Mouse (Mus musculus) embryonic facial prominence, embryonic 14.5 days (tissue): Measurements from ENCODE around the gene Phlda3. TPM values are rescaled to one million over a fixed set of nuclear protein-coding genes. Genes with fewer than 3 reads are reported as not detected.

Source experiments
- ATAC-seq: fragments of 200-750 bp; cut with Nextera tagmentation; 2 replicates; pipeline ENCODE4 v1.8.0; 2017; ENCODE audit warnings: low read depth, moderate number of reproducible peaks, moderate TSS enrichment
- DNase-seq: peaks from one replicate; pipeline ENCODE4 v3.0.0-alpha.2; 2015; ENCODE audit warnings: low spot score
- H3K27ac ChIP-seq: fragments of 300-500 bp; sonication (generic); replicated peaks from 2 replicates; pipeline ENCODE4 v1.5.1; 2014; ENCODE audit warnings: low read depth, mild to moderate bottlenecking, low read length, moderate library complexity
- H3K27me3 ChIP-seq: fragments of 300-500 bp; sonication (generic); replicated peaks from 2 replicates; pipeline ENCODE4 v1.6.1; 2014; ENCODE audit warnings: low read length; ENCODE audit not compliant: control insufficient read depth, insufficient read depth
- H3K36me3 ChIP-seq: fragments of 300-500 bp; sonication (generic); 2 replicates; pipeline ENCODE4 v1.6.1; 2014; ENCODE audit warnings: low read length, mixed read lengths; ENCODE audit not compliant: control insufficient read depth, insufficient read depth
- H3K4me1 ChIP-seq: fragments of 300-500 bp; sonication (generic); 2 replicates; pipeline ENCODE4 v1.6.1; 2014; ENCODE audit warnings: antibody characterized with exemption, low read length; ENCODE audit not compliant: control insufficient read depth, insufficient read depth
- H3K4me2 ChIP-seq: fragments of 300-500 bp; sonication (generic); 2 replicates; pipeline ENCODE4 v1.6.1; 2014; ENCODE audit warnings: low read depth, mild to moderate bottlenecking, low read length, moderate library complexity, mixed read lengths
- H3K4me3 ChIP-seq: fragments of 300-500 bp; sonication (generic); 2 replicates; pipeline ENCODE4 v1.5.1; 2014; ENCODE audit warnings: low read depth, mild to moderate bottlenecking, low read length
- H3K9ac ChIP-seq: fragments of 300-500 bp; sonication (generic); 2 replicates; pipeline ENCODE4 v1.6.1; 2014; ENCODE audit warnings: low read depth, mild to moderate bottlenecking, low read length, moderate library complexity, mixed read lengths
- H3K9me3 ChIP-seq: fragments of 300-500 bp; sonication (generic); 2 replicates; pipeline ENCODE4 v1.6.1; 2016; ENCODE audit warnings: low read length; ENCODE audit not compliant: control insufficient read depth
- WGBS: fragments of 180-500 bp; shearing (Covaris S2); extraction: QIAGEN DNeasy Blood & Tissue Kit; methylation state at CpG from one replicate; pipeline ENCODE4 v1.1.7; 2014; 5-methylcytosine and 5-hydroxymethylcytosine counted together
- polyA plus RNA-seq: library from polyadenylated mRNA; unstranded; fragments of >200 nt; fragmentation: Nextera tagmentation; extraction: Ambion mirVana; gene quantifications from 2 replicates; pipeline ENCODE4 v1.2.1, GENCODE M21; 2014

Gene Phlda3
- polyA plus RNA-seq, 1 experiment from 2014 or later: 90.4 TPM

- Histone ChIP-seq H3K9ac (no peak overlapping the region), H3K36me3 (no peaks in the 10 kb centered on the region), H3K27me3 (no peaks in the 10 kb centered on the region), H3K9me3 (no peaks in the 10 kb centered on the region), H3K27ac (no peak overlapping the region), H3K4me1 (peaks cover 15% of the 10 kb centered on the region), H3K4me3 (no peak overlapping the region), H3K4me2 (no peak overlapping the region)
- WGBS: 58% methylated on average over 13 of the region's 13 CpGs
- ATAC-seq: no peak
- DNase-seq: no peak
Measured at GRCm38 (mm10) chr1:135792143-135792939, 26.4 kb downstream of the Phlda3 start.

GRCm38 (mm10) chr1:135793370-135794215 lies 27.7 kb downstream of the Phlda3 start:
- H3K4me2 ChIP-seq: peak overlapping the region; percentile 51
- H3K36me3 ChIP-seq: no peaks in the 10 kb centered on the region
- H3K27ac ChIP-seq: peak overlapping the region; percentile 35
- peak overlapping the region; percentile 13 for H3K4me3 ChIP-seq
- H3K9ac ChIP-seq: peak overlapping the region; percentile 47
- ATAC-seq (peak; percentile 31), DNase-seq (no peak)
- H3K9me3 ChIP-seq: no peaks in the 10 kb centered on the region
- H3K27me3 ChIP-seq: no peaks in the 10 kb centered on the region
- WGBS: 14% methylated on average over 25 of the region's 27 CpGs
- H3K4me1 ChIP-seq: peaks cover 15% of the 10 kb centered on the region

- H3K4me1 ChIP-seq: peaks cover 15% of the 10 kb centered on the region
- peak overlapping the region; percentile 47 for H3K9ac ChIP-seq
- H3K9me3 ChIP-seq: no peaks in the 10 kb centered on the region
- no peaks in the 10 kb centered on the region for H3K36me3 ChIP-seq
- H3K4me2 ChIP-seq: peak overlapping the region; percentile 51
- peak overlapping the region; percentile 13 for H3K4me3 ChIP-seq
- WGBS: 28% methylated on average over 19 of the region's 20 CpGs
- no peaks in the 10 kb centered on the region for H3K27me3 ChIP-seq
- DNase-seq (peak; percentile 84), ATAC-seq (peak; percentile 80)
- H3K27ac ChIP-seq: peak overlapping the region; percentile 35; the same call in 1 of the 2 replicates
Measured at GRCm38 (mm10) chr1:135794216-135795134, 28.6 kb downstream of the Phlda3 start.

- no peak for DNase-seq
- H3K4me1 ChIP-seq: peaks cover 18% of the 10 kb centered on the region
- peak overlapping the region; percentile 17; the same call in 1 of the 2 replicates for H3K27ac ChIP-seq
- H3K4me2 ChIP-seq: no peak overlapping the region
- no peaks in the 10 kb centered on the region for H3K36me3 ChIP-seq
- no peak overlapping the region for H3K9ac ChIP-seq
- H3K27me3 ChIP-seq: no peaks in the 10 kb centered on the region
- H3K9me3 ChIP-seq: no peaks in the 10 kb centered on the region
- ATAC-seq: no peak
- no peak overlapping the region for H3K4me3 ChIP-seq
- 57% methylated on average over 1 of the region's 1 CpGs for WGBS
Measured at GRCm38 (mm10) chr1:135798492-135798891, 32.6 kb downstream of the Phlda3 start.

GRCm38 (mm10) chr1:135799109-135799627 lies 33.2 kb downstream of the Phlda3 start:
- no peak overlapping the region for H3K4me2 ChIP-seq
- H3K9ac ChIP-seq: 0 out of 2 replicates have a peak overlapping the region, but pooled peaks have one; percentile 12
- no peak for DNase-seq
- no peaks in the 10 kb centered on the region for H3K27me3 ChIP-seq
- no peaks in the 10 kb centered on the region for H3K36me3 ChIP-seq
- WGBS: 47% methylated on average over 8 of the region's 8 CpGs
- ATAC-seq: no peak
- no peaks in the 10 kb centered on the region for H3K9me3 ChIP-seq
- H3K27ac ChIP-seq: peak overlapping the region; percentile 17; the same call in 1 of the 2 replicates
- H3K4me1 ChIP-seq: peaks cover 12% of the 10 kb centered on the region; the same call in 1 of the 2 replicates
- H3K4me3 ChIP-seq: 0 out of 2 replicates have a peak overlapping the region, but pooled peaks have one; percentile 4

- no peaks in the 10 kb centered on the region for H3K27me3 ChIP-seq
- 45% methylated on average over 8 of the region's 8 CpGs for WGBS
- 0 out of 2 replicates have a peak overlapping the region, but pooled peaks have one; percentile 4 for H3K4me3 ChIP-seq
- H3K27ac ChIP-seq: 0 out of 2 replicates have a peak overlapping the region, but pooled peaks have one; percentile 1
- DNase-seq: peak; percentile 67
- no peaks in the 10 kb centered on the region for H3K36me3 ChIP-seq
- no peak overlapping the region for H3K4me2 ChIP-seq
- H3K9me3 ChIP-seq: no peaks in the 10 kb centered on the region
- H3K9ac ChIP-seq: peak overlapping the region; percentile 12; the same call in 1 of the 2 replicates
- H3K4me1 ChIP-seq: peaks cover 6% of the 10 kb centered on the region; the same call in 1 of the 2 replicates
- ATAC-seq: peak; percentile 60
Measured at GRCm38 (mm10) chr1:135800192-135800950, 34.5 kb downstream of the Phlda3 start.

- Histone ChIP-seq H3K9ac (no peak overlapping the region), H3K27ac (no peak overlapping the region), H3K9me3 (no peaks in the 10 kb centered on the region), H3K27me3 (no peaks in the 10 kb centered on the region), H3K4me1 (no peaks in the 10 kb centered on the region; the same call in 1 of the 2 replicates), H3K4me3 (no peak overlapping the region), H3K36me3 (no peaks in the 10 kb centered on the region), H3K4me2 (no peak overlapping the region)
- ATAC-seq: no peak
- DNase-seq: no peak
- 48% methylated on average over 10 of the region's 10 CpGs for WGBS
Measured at GRCm38 (mm10) chr1:135807546-135807945, 41.6 kb downstream of the Phlda3 start.
